ENCODE assay signal across 14 mouse cellular contexts in genomic region chr10:122802901-122803300, GRCm38 (mm10).
DNase-seq lines count a peak whose midpoint lies in the region; ATAC-seq lines count a peak whose summit lies in the region.
"Had no signal": no experiment of that assay in that cellular context is flagged by ENCODE, and none has a peak within 500 bp of the region (broad histone marks: within the 10 kb centered on the region; RNA-seq: fewer than 3 reads in every experiment).

No protein-coding gene starts in this region.

- no peak overlapping the region for H3K9ac ChIP-seq in hindbrain, embryonic 12.5 days
- H3K9ac ChIP-seq in hindbrain, embryonic 14.5 days: no peak overlapping the region
- H3K9ac ChIP-seq in stomach, embryonic 14.5 days (replicated peaks; ENCODE audit: low read depth, low read length): no peak overlapping the region
- H3K9ac ChIP-seq: neural tube, embryonic 15.5 days had no signal

- peaks cover 4% of the 10 kb centered on the region; the same call in 1 of the 2 replicates for H3K9me3 ChIP-seq in hindbrain, embryonic 12.5 days (replicated peaks)
- H3K9me3 ChIP-seq in hindbrain, embryonic 14.5 days (ENCODE audit: control insufficient read depth, low read length): peaks cover 10% of the 10 kb centered on the region; the same call in 1 of the 2 replicates
- H3K9me3 ChIP-seq in stomach, embryonic 14.5 days (ENCODE audit: control insufficient read depth, low read depth, low read length): no peaks in the 10 kb centered on the region
- H3K9me3 ChIP-seq: neural tube, embryonic 15.5 days had no signal

- peaks cover 6% of the 10 kb centered on the region; the same call in 1 of the 2 replicates for H3K27me3 ChIP-seq in hindbrain, embryonic 12.5 days
- no peaks in the 10 kb centered on the region for H3K27me3 ChIP-seq in hindbrain, embryonic 14.5 days (ENCODE audit: control insufficient read depth, insufficient read depth, low read length)
- H3K27me3 ChIP-seq in stomach, embryonic 14.5 days (ENCODE audit: control insufficient read depth, insufficient read depth, low read length): no peaks in the 10 kb centered on the region
- H3K27me3 ChIP-seq: neural tube, embryonic 15.5 days had no signal

- H3K4me1 ChIP-seq in hindbrain, embryonic 12.5 days: peaks cover 10% of the 10 kb centered on the region
- peaks cover 7% of the 10 kb centered on the region; the same call in 1 of the 2 replicates for H3K4me1 ChIP-seq in hindbrain, embryonic 14.5 days (replicated peaks; ENCODE audit: control insufficient read depth, insufficient read depth, low read length)
- H3K4me1 ChIP-seq in stomach, embryonic 14.5 days (ENCODE audit: control insufficient read depth, insufficient read depth, low read length): peaks cover 9% of the 10 kb centered on the region; the same call in 1 of the 2 replicates

- 0 out of 2 replicates have a peak, but pooled peaks have one; percentile 18 for ATAC-seq in hindbrain, embryonic 12.5 days (ENCODE audit: low FRiP score)
- ATAC-seq in hindbrain, embryonic 14.5 days (ENCODE audit: low FRiP score): no peak
- ATAC-seq in stomach, embryonic 14.5 days (ENCODE audit: insufficient number of reproducible peaks, insufficient read depth, low FRiP score, low read depth): no peak

- 44% methylated on average over 7 of the region's 7 CpGs for WGBS in hindbrain, embryonic 12.5 days
- WGBS in hindbrain, embryonic 14.5 days: 38% methylated on average over 7 of the region's 7 CpGs
- 54% methylated on average over 7 of the region's 7 CpGs for WGBS in stomach, embryonic 14.5 days

- no peak for DNase-seq in hindbrain, embryonic 14.5 days (ENCODE audit: low spot score)
- peak; percentile 29 for DNase-seq in thymus, postnatal 25 days
- DNase-seq in thymus, postnatal 0 days (ENCODE audit: low spot score): no peak
- peak; percentile 46 for DNase-seq in embryo, embryonic 11 days
- DNase-seq in adrenal gland, postnatal 4 days (ENCODE audit: low spot score in 2 of 2): no peak
- DNase-seq in right cerebral cortex, postnatal 36 days (ENCODE audit: low spot score in 2 of 2): no peak
- DNase-seq: cerebellum, adult 11-12 months; left cerebral cortex, postnatal 4 days; lung, postnatal 36 days had no signal

- H3K27ac ChIP-seq in hindbrain, embryonic 12.5 days: no peak overlapping the region
- H3K27ac ChIP-seq in hindbrain, embryonic 14.5 days: no peak overlapping the region
- H3K27ac ChIP-seq in stomach, embryonic 14.5 days (ENCODE audit: low read length): no peak overlapping the region
- H3K27ac ChIP-seq: kidney, postnatal 0 days; midbrain, embryonic 13.5 days; neural tube, embryonic 15.5 days had no signal

- no peak overlapping the region for H3K4me2 ChIP-seq in hindbrain, embryonic 12.5 days (replicated peaks)
- H3K4me2 ChIP-seq in hindbrain, embryonic 14.5 days (replicated peaks): no peak overlapping the region
- H3K4me2 ChIP-seq in stomach, embryonic 14.5 days (replicated peaks; ENCODE audit: low read depth, low read length): no peak overlapping the region

- no peaks in the 10 kb centered on the region for H3K36me3 ChIP-seq in hindbrain, embryonic 12.5 days
- no peaks in the 10 kb centered on the region for H3K36me3 ChIP-seq in hindbrain, embryonic 14.5 days (replicated peaks; ENCODE audit: control insufficient read depth, insufficient read depth)
- H3K36me3 ChIP-seq in stomach, embryonic 14.5 days (ENCODE audit: control insufficient read depth, insufficient read depth, low read length): no peaks in the 10 kb centered on the region
- H3K36me3 ChIP-seq: neural tube, embryonic 15.5 days had no signal

- no peak overlapping the region for H3K4me3 ChIP-seq in hindbrain, embryonic 12.5 days
- H3K4me3 ChIP-seq in hindbrain, embryonic 14.5 days (replicated peaks; ENCODE audit: low read length): no peak overlapping the region
- 0 out of 2 replicates have a peak overlapping the region, but pooled peaks have one; percentile 6 for H3K4me3 ChIP-seq in stomach, embryonic 14.5 days (ENCODE audit: low read depth, low read length)
- H3K4me3 ChIP-seq: neural tube, embryonic 15.5 days had no signal

Comparison
In these comparisons a context has a peak if more than half of its experiments do, and no peak if none do; other contexts are left out.
1. DNase-seq: peak in thymus, postnatal 25 days (single experiment) and embryo, embryonic 11 days (single experiment); none in hindbrain, embryonic 14.5 days (single experiment), thymus, postnatal 0 days (single experiment), adrenal gland, postnatal 4 days (0 of 2) and right cerebral cortex, postnatal 36 days (0 of 2).